Mouse (Mus musculus) forebrain, embryonic 14.5 days (tissue): ENCODE results near the gene Evc2. TPM values are rescaled to one million over a fixed set of nuclear protein-coding genes. Genes with fewer than 3 reads are reported as not detected.

Source experiments
- ATAC-seq: fragments of 200-750 bp; cut with Nextera tagmentation; 2 replicates; pipeline ENCODE4 v1.8.0; 2017; ENCODE audit warnings: mild to moderate bottlenecking, moderate library complexity
- DNase-seq: peaks from one replicate; pipeline ENCODE4 v3.0.0-alpha.2; 2015; ENCODE audit warnings: low spot score
- H3K27ac ChIP-seq: fragments of 300-500 bp; sonication (generic); 2 replicates; pipeline ENCODE4 v1.5.1; 2014; ENCODE audit warnings: low read depth, mild to moderate bottlenecking, control low read depth, low read length, moderate library complexity
- H3K27me3 ChIP-seq: fragments of 300-500 bp; sonication (generic); replicated peaks from 2 replicates; pipeline ENCODE4 v1.6.1; 2014; ENCODE audit warnings: low read length, control low read depth, mixed read lengths; ENCODE audit not compliant: control insufficient read depth, insufficient read depth
- H3K36me3 ChIP-seq: fragments of 300-500 bp; sonication (generic); 2 replicates; pipeline ENCODE4 v1.6.1; 2014; ENCODE audit warnings: low read length, control low read depth; ENCODE audit not compliant: control insufficient read depth, insufficient read depth
- H3K4me1 ChIP-seq: fragments of 300-500 bp; sonication (generic); 2 replicates; pipeline ENCODE4 v1.6.1; 2014; ENCODE audit warnings: antibody characterized with exemption, low read length, control low read depth; ENCODE audit not compliant: control insufficient read depth, insufficient read depth
- H3K4me2 ChIP-seq: fragments of 300-500 bp; sonication (generic); 2 replicates; pipeline ENCODE4 v1.6.1; 2014; ENCODE audit warnings: mild to moderate bottlenecking, control low read depth, low read length
- H3K4me3 ChIP-seq: fragments of 300-500 bp; sonication (generic); 2 replicates; pipeline ENCODE4 v1.5.1; 2014; ENCODE audit warnings: low read depth, low read length, control low read depth
- H3K9ac ChIP-seq: fragments of 300-500 bp; sonication (generic); 2 replicates; pipeline ENCODE4 v1.6.1; 2014; ENCODE audit warnings: mild to moderate bottlenecking, low read length, control low read depth, moderate library complexity
- H3K9me3 ChIP-seq: fragments of 300-500 bp; sonication (generic); replicated peaks from 2 replicates; pipeline ENCODE4 v1.6.1; 2016; ENCODE audit warnings: low read length, control low read depth, mixed read lengths; ENCODE audit not compliant: control insufficient read depth
- WGBS: fragments of 180-500 bp; shearing (Covaris S2); extraction: QIAGEN DNeasy Blood & Tissue Kit; methylation state at CpG from one replicate; pipeline ENCODE4 v1.1.7; 2014; 5-methylcytosine and 5-hydroxymethylcytosine counted together
- polyA plus RNA-seq: library from polyadenylated mRNA; unstranded; fragments of >200 nt; fragmentation: Nextera tagmentation; extraction: Ambion mirVana; gene quantifications from 2 replicates; pipeline ENCODE4 v1.2.1, GENCODE M21; 2014

Evc2 gene
- polyA plus RNA-seq, 1 experiment from 2014 or later: 4.0 TPM

DNA sequence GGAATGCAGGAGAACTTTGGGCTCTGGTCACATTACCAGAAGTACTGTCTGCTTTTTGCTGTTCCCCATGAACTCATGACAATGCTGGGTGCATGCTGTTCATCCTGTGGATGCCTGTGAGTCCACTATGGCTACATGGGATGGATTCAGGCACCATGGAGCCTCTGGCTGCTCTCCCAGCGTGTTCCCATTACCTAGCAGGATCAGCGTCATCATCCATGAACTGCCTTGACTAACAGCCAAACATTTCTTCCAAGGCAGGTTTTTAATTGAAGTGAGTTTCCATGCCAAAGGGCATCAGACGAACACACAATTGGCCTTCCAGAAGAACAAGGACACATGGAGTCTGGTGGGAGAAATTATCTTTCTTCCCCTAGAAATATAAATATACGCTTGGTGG, 133.3 kb downstream of the Evc2 start:
- Histone ChIP-seq H3K4me2 (no peak overlapping the region), H3K9ac (no peak overlapping the region), H3K27ac (no peak overlapping the region), H3K9me3 (no peaks in the 10 kb centered on the region), H3K4me1 (no peaks in the 10 kb centered on the region), H3K36me3 (no peaks in the 10 kb centered on the region), H3K27me3 (no peaks in the 10 kb centered on the region), H3K4me3 (no peak overlapping the region)
- peak; percentile 57; the same call in 1 of the 2 replicates for ATAC-seq
- DNase-seq: peak; percentile 71
- 39% methylated on average over 4 of the region's 4 CpGs for WGBS

DNA sequence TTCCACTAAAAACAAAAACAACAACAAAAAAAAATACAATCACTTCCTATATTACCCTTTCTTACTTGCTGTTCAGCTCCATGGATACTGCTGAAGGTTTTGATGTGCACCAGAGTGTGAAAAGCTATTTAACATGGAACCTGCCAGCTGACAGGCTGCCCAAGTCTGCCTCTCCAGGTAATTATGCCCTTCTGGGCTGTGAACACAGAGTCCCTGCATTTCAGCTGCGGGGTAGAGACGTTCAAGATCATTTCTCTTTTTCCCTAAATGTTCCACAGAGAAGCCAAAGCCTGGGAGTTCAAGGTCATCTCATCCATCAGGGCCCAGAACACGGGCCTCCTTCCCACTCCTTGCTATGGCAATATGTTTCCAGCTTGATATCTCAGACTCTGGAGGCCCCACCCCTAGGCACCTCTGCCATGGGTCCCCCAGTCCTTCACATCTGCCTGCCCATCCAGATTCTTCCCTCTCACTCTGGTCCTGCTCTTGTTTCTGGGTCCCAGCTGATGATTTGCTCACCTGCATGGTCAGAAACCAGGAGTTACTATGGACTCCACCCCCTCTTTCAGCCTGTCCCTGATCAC, 133.8 kb downstream of the Evc2 start:
- H3K36me3 ChIP-seq: no peaks in the 10 kb centered on the region
- H3K9me3 ChIP-seq: no peaks in the 10 kb centered on the region
- H3K27ac ChIP-seq: no peak overlapping the region
- H3K4me1 ChIP-seq: no peaks in the 10 kb centered on the region
- H3K4me2 ChIP-seq: no peak overlapping the region
- H3K27me3 ChIP-seq: no peaks in the 10 kb centered on the region
- ATAC-seq: peak; percentile 77
- H3K4me3 ChIP-seq: no peak overlapping the region
- 25% methylated on average over 3 of the region's 3 CpGs for WGBS
- no peak overlapping the region for H3K9ac ChIP-seq
- peak; percentile 67 for DNase-seq

Other genes with a start within 250 kb of the Evc2 start
- 654 and 880 TPM in 2 replicates for gene Crmp1, start 96.6 kb upstream of the Evc2 start, polyA plus RNA-seq
- gene Evc, start 1.6 kb upstream of the Evc2 start, polyA plus RNA-seq: 4.3 and 5.1 TPM in 2 replicates